Mouse (Mus musculus): ENCODE measurements around the gene Msx2. TPM values are rescaled to one million over a fixed set of nuclear protein-coding genes. Genes with fewer than 3 reads are reported as not detected.

Gene Msx2
- not detected for total RNA-seq (2023)

DNA sequence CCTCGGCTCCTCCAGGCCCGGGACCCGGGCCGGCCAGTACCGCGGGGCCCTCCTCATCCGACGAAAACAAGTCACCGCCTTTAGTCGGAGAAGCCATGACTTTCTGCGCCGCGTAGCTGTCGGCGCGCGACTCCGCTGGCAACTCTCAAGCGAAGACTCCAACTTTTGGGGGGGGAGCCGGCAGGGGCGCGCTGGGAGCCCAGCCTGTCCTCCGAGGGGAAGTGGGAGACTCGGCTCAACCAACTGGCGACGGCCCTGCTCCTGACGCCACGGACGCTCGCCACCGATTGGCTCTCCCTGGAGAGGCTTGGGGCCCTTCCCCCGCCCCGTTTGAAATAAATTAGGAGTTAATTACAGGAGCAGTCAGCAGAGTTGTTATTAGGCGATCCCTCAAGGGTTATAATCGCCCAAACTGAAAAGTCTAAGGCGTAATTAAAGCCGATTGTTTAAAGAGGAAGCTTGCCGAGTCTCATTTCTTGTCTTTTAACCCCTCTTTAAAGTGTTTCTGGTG, at the start of gene Msx2:
Gene Msx2 (minus strand): TSS at position 461 of the 511 bp plus-strand sequence.

Other genes starting within 250 kb of the Msx2 start
- not detected for gene Ror2, start 186.9 kb downstream of the Msx2 start, total RNA-seq (2023)
- gene Sptlc1, start 95.7 kb downstream of the Msx2 start, total RNA-seq (2023), result 10 to 100 TPM; 27.6 to 28.3 TPM